Mouse (Mus musculus) spleen, postnatal 36 days (tissue): Measurements from ENCODE around the gene Ubash3b.
A peak's percentile ranks its signal among the peaks of the same experiment; 100 is the strongest.

Source experiments
- DNase-seq, 2 experiments: peaks; one replicate each; pipeline ENCODE4 v3.0.0; 2022; ENCODE audit warnings: low spot score in 2 of 2, mixed read lengths in 1 of 2

Gene Ubash3b

GRCm38 (mm10) chr9:41004415-41004814 lies 157.1 kb downstream of the Ubash3b start, which contains the start of gene Crtam:
TSS of gene Crtam (minus strand) at chr9:41004628.
- DNase-seq, result no peak

DNA sequence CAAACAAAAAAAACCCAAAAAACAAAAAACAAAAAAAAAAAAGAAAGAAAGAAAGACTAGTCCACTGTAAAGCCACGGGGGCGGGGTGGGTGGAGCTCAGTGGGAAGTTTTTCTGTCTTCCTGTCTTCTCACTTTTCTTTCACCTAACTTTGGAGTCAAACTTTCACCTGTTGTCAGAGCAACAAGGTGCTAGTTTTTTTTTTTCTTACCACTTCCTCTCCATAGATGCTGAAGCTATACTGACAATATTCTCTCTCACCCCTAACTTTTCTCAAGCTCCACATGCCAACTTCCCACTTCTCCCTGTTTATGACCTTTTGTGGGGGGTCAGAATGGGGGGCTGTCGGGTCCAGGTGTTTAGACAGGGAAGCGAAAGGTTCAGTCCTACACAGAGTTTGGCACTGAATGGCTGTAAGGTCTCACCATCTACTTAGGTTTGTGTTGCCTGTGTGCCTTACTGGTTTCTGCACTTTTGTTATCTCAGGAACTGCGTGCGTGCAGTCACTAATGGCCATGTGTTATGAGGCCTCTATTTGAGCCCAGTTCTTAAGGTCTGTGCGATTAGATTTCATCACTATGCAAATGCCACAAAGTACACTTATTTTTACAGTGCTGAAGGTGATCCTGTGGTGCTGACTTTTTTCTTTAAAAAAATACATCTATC lies 164.2 kb downstream of the Ubash3b start:
- DNase-seq, result no peak

GRCm38 (mm10) chr9:40994075-40994474 lies 167.4 kb downstream of the Ubash3b start:
- DNase-seq, result no peak

- no peak for DNase-seq
These were observed 170.0 kb downstream of the Ubash3b start for GRCm38 (mm10) chr9:40991511-40991910.

DNA sequence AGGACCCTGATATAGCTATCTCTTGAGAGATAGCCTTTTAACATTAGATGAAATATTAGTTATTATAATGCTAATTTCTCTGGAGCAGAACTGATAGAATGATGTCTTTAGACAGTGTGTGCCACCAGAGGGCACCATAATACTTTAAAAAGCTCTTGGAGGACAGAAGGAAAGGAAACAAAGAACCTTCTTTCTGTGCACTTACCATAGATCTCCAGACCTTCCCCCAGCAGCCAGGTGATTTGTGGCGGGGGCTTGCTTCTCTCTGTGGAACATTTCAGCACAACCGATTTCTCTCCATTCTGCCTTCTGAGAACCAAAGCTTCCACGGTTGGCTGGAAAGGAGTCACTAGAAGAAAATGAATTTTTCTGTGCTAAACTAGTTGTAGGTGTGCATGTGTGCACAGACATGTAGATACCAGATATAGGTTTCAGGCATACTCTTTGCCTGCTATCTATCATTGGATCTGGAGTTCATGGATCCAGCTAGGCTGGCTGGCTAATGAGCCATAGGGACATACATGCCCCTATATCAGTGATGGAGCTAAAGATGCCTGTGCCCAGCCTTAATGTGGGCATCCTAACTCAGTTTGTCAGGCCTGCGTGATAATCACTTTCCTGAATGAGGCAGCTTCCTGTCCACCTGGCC lies 171.4 kb downstream of the Ubash3b start:
- peak; percentile 21 to 56 for DNase-seq

DNA sequence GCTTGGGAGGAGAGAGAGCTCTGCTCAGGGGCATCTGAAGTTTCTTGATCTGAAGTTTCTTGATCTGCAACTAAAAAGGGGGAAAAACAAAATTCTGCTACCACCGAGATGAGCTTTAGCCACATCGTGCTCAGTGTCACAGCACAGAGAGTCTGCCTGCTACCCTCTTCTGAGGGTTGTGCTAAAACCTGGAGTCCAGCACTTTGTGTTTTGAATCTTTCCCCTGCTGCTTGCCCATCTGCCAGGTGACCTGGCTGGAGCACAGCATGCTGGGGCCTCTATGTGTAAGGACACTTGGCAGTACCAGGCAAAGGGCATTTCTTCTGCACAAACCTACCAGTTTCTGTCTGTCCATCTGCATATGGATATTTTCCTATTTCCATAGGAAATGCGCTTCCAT lies 177.2 kb downstream of the Ubash3b start:
- DNase-seq, result no peak

DNA sequence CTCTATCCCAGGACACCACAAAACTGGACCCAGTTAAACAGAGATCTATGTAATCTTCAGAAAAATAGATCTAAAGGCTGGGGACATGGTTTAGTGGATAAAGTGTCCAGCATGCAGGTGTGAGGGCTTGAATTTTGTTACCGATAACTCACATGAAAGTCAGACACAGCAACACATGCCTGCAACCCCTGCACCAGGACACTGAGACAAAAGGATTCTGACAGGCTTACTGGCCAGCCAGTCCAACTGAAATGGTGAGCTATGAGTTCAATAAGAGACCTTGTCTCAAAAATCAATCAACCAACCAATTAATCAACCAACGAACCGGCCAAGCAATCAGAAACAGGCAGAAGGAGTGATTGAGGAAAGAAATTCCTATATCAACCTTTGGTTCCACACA lies 177.7 kb downstream of the Ubash3b start:
- DNase-seq, result no peak

- DNase-seq, result no peak
These were observed 179.0 kb downstream of the Ubash3b start for GRCm38 (mm10) chr9:40982480-40982879.

DNA sequence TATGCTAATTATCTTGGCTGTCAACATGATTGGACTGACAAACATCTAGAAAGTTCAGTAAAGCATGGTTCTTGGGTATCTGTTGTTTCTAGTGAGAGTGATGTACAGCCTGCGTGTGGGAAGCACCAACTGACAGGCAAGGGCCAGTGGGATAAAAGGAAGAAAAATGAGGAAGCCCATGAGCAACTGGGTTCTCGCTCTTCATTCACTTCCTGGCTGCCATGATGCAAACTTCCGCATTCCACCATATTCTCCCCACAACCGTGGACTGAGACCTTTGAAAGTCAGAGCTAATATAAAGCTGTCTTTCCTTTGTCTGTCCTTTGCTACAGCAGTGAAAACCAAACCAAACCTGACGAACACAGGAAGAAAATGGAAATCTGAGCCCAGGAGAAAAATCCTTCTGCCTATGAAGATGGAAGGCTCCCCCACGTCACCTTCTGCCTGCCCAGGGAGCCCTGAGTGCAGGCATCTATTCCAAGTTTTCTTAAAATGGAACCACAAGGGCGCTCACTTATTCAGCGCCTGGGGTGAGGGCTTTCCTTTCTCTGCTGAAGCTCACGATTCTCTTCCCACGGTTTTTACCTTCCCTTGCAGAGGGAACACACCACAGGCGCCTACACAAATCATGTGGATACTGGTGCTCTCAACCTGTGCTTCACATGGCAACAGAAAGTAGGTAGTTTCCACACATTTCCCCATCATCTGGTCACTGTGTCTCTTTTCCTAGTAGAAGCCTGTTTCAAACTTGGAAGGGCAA lies 187.3 kb downstream of the Ubash3b start:
- DNase-seq, result no peak

DNA sequence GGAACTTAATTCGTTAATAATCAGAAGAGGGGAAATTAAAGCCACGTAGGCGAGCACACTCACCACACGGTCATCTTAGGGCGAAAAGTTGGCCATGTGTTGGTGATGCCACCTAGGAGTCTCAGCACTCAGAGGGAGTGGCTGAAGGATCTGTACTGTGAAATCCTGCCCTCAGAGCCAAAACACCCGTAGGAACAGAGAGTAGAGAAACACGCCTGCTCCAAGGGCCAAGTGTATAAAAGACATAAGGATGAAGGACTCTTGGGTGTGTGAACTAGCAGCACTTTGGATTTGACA lies 197.1 kb downstream of the Ubash3b start:
- no peak for DNase-seq

DNA sequence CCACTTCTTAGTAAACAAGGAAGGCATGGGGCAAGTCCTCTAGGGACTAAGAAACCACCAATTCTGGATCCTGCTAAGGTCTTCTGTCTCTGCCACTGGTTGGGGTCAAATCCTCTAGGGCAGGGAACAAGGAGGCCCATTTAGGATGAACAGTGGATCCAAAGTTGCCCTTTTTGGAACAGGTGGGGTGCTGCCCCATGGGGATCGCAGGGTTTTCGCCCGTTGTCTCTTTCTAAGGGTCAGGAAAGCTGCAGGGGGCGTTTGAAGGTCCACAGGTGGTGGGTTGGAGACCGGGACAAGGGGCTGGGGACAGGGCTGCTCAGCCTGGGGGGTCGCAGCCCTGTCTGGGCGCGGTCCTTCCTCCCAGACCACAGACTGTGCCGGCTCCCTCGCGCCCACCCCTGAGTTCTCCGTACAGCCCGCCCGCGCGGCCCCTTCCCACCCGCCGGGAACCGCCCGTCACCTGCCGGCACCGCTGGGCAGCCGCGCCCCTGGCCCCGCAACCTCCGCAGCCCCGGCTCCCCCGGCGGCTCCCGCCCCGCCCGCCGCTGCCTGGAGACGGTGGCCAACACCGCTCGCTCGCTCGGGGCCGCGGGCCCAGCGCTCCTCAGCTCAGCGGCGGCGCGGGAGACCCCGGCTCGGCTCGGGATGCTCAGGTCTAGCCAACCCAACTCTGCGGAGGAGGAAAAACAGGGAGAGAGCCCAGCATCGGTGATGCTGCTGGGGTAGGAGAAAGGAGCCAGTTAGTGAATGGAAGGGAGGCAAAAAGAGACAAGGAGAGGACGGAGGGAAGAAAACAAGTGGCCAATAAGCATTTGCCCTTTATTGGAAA lies 197.7 kb downstream of the Ubash3b start, which contains the start of gene Jhy:
Gene Jhy (minus strand): TSS at position 533 of the 832 bp plus-strand sequence.
- DNase-seq, result no peak

DNA sequence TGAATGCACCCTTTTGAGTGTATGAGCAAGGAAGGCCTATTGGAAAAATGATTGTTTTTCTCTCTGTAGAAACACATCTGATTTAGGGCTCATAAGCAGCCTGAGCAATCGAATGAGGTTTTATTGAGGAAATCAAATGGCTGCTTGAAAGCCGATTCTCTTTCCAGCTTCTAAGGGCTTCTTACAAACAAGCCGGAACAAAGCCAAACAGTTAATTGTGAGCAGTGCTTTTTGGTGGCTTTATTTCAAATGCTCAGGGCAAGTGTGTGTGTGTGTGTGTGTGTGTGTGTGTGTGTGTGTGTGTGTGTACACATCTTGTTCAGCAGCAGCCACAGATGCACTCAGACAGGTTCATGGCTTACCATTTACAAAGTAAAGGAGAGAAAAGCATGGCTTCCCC lies 200.1 kb downstream of the Ubash3b start:
- DNase-seq, result no peak
